Mouse (Mus musculus) testis, adult 2 months (tissue): ENCODE measurements at regions not wholly inside any gene's neighbourhood (a gene's known extent, or its start where the extent isn't known, plus 50 kb on each side); places are given as distances from the start of the nearest gene placed in this dataset.

ENCODE experiments used
- CTCF ChIP-seq: fragments of 200-500 bp; IDR thresholded peaks from 2 replicates; pipeline ENCODE4 v1.5.1; 2012; ENCODE audit warnings: low read depth, mild to moderate bottlenecking, inconsistent platforms, low read length, moderate library complexity; ENCODE audit not compliant: control insufficient read depth, insufficient read depth, insufficient replicate concordance
- POLR2A ChIP-seq: fragments of 200-500 bp; IDR thresholded peaks from 2 replicates; pipeline ENCODE4 v1.6.1; 2012; ENCODE audit warnings: low read depth, mild to moderate bottlenecking, inconsistent platforms, low read length, moderate library complexity; ENCODE audit not compliant: control insufficient read depth

DNA sequence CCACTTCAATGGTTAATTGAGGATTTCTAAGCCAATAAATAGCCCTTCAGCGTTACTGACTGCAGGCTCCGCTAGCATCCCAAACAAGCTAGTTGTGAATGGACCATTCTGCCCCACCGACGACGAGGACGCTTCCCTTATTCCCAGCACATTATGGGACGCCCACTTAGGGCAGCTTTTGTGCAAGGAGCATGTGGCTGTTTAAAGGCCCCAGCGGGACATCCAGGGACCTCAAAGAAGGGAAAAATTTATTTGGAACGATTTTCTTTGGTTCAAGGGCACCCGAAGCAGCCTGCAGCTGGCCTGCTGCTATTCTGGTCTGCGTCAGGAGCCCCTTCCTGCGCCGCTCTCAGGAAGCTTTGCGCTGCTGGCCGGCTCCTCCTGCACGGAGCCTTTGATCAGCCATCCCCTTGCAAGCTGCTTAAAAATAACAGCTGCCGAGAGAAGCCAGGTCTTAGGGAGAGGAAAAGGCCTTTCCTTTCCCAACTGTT is 172.6 kb upstream of the Gm5148 start:
- TF ChIP-seq POLR2A (no peak), CTCF (no peak)
